Mouse (Mus musculus): ENCODE data around the gene Hist1h2bh.

DNA sequence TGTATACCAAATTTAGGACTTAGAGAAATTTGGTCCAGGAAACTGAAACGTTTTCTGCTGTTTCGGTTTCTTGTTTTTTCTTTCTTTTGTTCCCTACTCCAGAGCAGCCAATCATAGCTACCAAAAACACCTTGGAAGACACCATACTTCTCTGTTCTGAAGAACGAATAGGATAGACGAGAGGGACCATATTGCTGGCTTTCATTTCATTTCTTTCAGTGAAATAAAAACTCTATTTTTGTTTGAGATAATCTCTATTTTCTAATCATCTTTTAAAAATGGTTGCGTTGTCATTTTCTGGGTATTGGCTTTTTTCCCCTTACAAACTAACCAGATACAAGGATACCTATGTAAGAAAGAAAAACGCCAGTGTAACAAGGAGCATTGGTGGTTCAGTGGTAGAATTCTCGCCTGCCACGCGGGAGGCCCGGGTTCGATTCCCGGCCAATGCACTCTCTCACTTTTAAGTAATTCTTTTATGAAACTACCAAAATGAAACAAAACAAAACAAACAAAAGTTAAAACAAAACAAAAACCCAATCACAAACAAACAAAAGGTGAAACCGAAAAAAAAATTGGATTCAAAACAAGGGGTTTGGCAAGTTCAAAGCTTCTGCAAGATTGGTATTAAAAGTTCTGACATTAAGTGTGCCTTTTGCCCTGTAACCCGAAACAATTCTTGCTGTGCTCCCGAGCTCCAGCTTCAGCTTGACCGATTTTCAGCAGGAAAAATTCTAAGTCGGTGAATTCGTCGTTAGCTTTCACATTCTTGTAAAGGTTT, 26.2 kb downstream of the Hist1h2bh start:
- TF ChIP-seq CTCF (IDR thresholded peaks at IDR 0.05; ENCODE audit: borderline replicate concordance, extremely low read depth, insufficient read depth, insufficient read length) (no peak), POLR2A (IDR thresholded peaks at IDR 0.05; ENCODE audit: borderline replicate concordance, extremely low read depth, insufficient read depth, insufficient read length, poor library complexity, severe bottlenecking) (no peak)

All from brain, embryonic 14.5 days (tissue).